Comparison of ENCODE assay signal across 8 mouse cellular contexts in genomic region chr12:31116005-31116466, GRCm38 (mm10). TPM values are rescaled to one million over a fixed set of nuclear protein-coding genes. Genes with fewer than 3 reads are reported as not detected.
DNase-seq lines count a peak whose midpoint lies in the region; ATAC-seq lines count a peak whose summit lies in the region.

No protein-coding gene starts in this region.

- no peaks in the 10 kb centered on the region for H3K9me3 ChIP-seq in hindbrain, embryonic 11.5 days (ENCODE audit: control insufficient read depth, low read length)
- no peaks in the 10 kb centered on the region for H3K9me3 ChIP-seq in hindbrain, embryonic 16.5 days (ENCODE audit: control insufficient read depth, low read length)
- 0 out of 2 replicates have a peak, but pooled peaks cover 2% of the 10 kb centered on the region for H3K9me3 ChIP-seq in midbrain, embryonic 16.5 days (replicated peaks; ENCODE audit: control insufficient read depth, low read length, poor library complexity, severe bottlenecking)

- H3K27ac ChIP-seq in hindbrain, embryonic 11.5 days (ENCODE audit: low read depth, low read length): no peak overlapping the region
- H3K27ac ChIP-seq in hindbrain, embryonic 16.5 days (ENCODE audit: low read depth, low read length): no peak overlapping the region
- no peak overlapping the region for H3K27ac ChIP-seq in midbrain, embryonic 16.5 days (ENCODE audit: low read length)

- 20% methylated on average over 8 of the region's 8 CpGs for WGBS in hindbrain, embryonic 11.5 days
- 16% methylated on average over 8 of the region's 8 CpGs for WGBS in hindbrain, embryonic 16.5 days
- 14% methylated on average over 8 of the region's 8 CpGs for WGBS in midbrain, embryonic 16.5 days

- no peaks in the 10 kb centered on the region for H3K36me3 ChIP-seq in hindbrain, embryonic 11.5 days (ENCODE audit: control insufficient read depth, insufficient read depth, low read length)
- H3K36me3 ChIP-seq in hindbrain, embryonic 16.5 days (ENCODE audit: control insufficient read depth, insufficient read depth, low read length): no peaks in the 10 kb centered on the region
- no peaks in the 10 kb centered on the region for H3K36me3 ChIP-seq in midbrain, embryonic 16.5 days (ENCODE audit: control insufficient read depth, insufficient read depth, low read length)

- no peaks in the 10 kb centered on the region for H3K27me3 ChIP-seq in hindbrain, embryonic 11.5 days (ENCODE audit: control insufficient read depth, insufficient read depth, low read length)
- H3K27me3 ChIP-seq in hindbrain, embryonic 16.5 days (replicated peaks; ENCODE audit: control insufficient read depth, insufficient read depth, low read length): no peaks in the 10 kb centered on the region
- H3K27me3 ChIP-seq in midbrain, embryonic 16.5 days (ENCODE audit: control insufficient read depth, insufficient read depth, low read depth, low read length): no peaks in the 10 kb centered on the region

- DNase-seq in hindbrain, embryonic 11.5 days (ENCODE audit: low spot score): peak; percentile 84
- peak; percentile 58 for DNase-seq in brain, adult 2 months (ENCODE audit: low read depth, low spot score)
- DNase-seq in hindlimb bud, embryonic 11.5 days (ENCODE audit: extremely low spot score, low read depth, low spot score): peak; percentile 30
- DNase-seq in left cerebral cortex, postnatal 14 days (ENCODE audit: low spot score in 2 of 2): peak; percentile 43 to 74
- peak; percentile 42 for DNase-seq in thymus, postnatal 0 days (ENCODE audit: low spot score)

- H3K9ac ChIP-seq in hindbrain, embryonic 11.5 days (ENCODE audit: low read depth, low read length): no peak overlapping the region
- no peak overlapping the region for H3K9ac ChIP-seq in hindbrain, embryonic 16.5 days (ENCODE audit: low read depth, low read length)
- H3K9ac ChIP-seq in midbrain, embryonic 16.5 days (ENCODE audit: low read depth, low read length): no peak overlapping the region

- intact Hi-C loops in left cerebral cortex, postnatal 14 days (cut with DNase I): loop anchor here (5.0 kb wide), 1 partner anchor 206 kb away; no protein-coding TSS in a partner anchor

- no peaks in the 10 kb centered on the region for H3K4me1 ChIP-seq in hindbrain, embryonic 11.5 days (replicated peaks; ENCODE audit: control insufficient read depth, insufficient read depth, low read length)
- H3K4me1 ChIP-seq in hindbrain, embryonic 16.5 days (ENCODE audit: control insufficient read depth, insufficient read depth, low read depth, low read length): no peaks in the 10 kb centered on the region
- H3K4me1 ChIP-seq in midbrain, embryonic 16.5 days (ENCODE audit: control insufficient read depth, insufficient read depth, low read length): no peaks in the 10 kb centered on the region

- ATAC-seq in hindbrain, embryonic 11.5 days (ENCODE audit: low FRiP score): no peak
- no peak for ATAC-seq in hindbrain, embryonic 16.5 days
- peak; percentile 76 for ATAC-seq in erythroid progenitor cell, adult 5-6 weeks (replicated peaks; ENCODE audit: low FRiP score, poor library complexity, severe bottlenecking)
- ATAC-seq in midbrain, embryonic 16.5 days: peak; percentile 32; the same call in 1 of the 2 replicates

- no peak overlapping the region for H3K4me2 ChIP-seq in hindbrain, embryonic 11.5 days (replicated peaks; ENCODE audit: low read depth, low read length)
- no peak overlapping the region for H3K4me2 ChIP-seq in hindbrain, embryonic 16.5 days (ENCODE audit: low read length)
- no peak overlapping the region for H3K4me2 ChIP-seq in midbrain, embryonic 16.5 days (ENCODE audit: low read length)

- no peak overlapping the region for H3K4me3 ChIP-seq in hindbrain, embryonic 11.5 days (ENCODE audit: low read depth, low read length)
- no peak overlapping the region for H3K4me3 ChIP-seq in hindbrain, embryonic 16.5 days (ENCODE audit: low read length)
- H3K4me3 ChIP-seq in midbrain, embryonic 16.5 days (ENCODE audit: low read depth, low read length): no peak overlapping the region

RNA-seq across cellular contexts. Expression of gene Fam110c, which starts 42.4 kb away (rescaled TPM):
- polyA plus RNA-seq in hindbrain, embryonic 11.5 days (2014; fragmentation: Nextera tagmentation; extraction: Ambion mirVana): 0.08 and 0.17 TPM in 2 replicates
- 0.05 and 0.06 TPM in 2 replicates for polyA plus RNA-seq in hindbrain, embryonic 16.5 days (2015; fragmentation: Nextera tagmentation; extraction: Ambion mirVana)
- 4.2 and 5.8 TPM in 2 replicates for total RNA-seq in erythroid progenitor cell, adult 5-6 weeks (2015; ENCODE audit: low replicate concordance)
- 3.5 and 7.6 TPM in 2 replicates for total RNA-seq in erythroid progenitor cell, adult 5-6 weeks (2017; ENCODE audit: low replicate concordance)
- not detected for total RNA-seq in left cerebral cortex, postnatal 14 days (2021)
- polyA plus RNA-seq in midbrain, embryonic 16.5 days (2015; fragmentation: Nextera tagmentation; extraction: Ambion mirVana): not detected in 2 replicates
- 0.19 and 0.26 TPM in 2 replicates for polyA plus RNA-seq in thymus, postnatal 0 days (2015; fragmentation: Nextera tagmentation; extraction: Ambion mirVana)

Comparison
In these comparisons a context has a peak if more than half of its experiments do, and no peak if none do; other contexts are left out.
1. ATAC-seq: peak in erythroid progenitor cell, adult 5-6 weeks (single experiment) and midbrain, embryonic 16.5 days (single experiment); none in hindbrain, embryonic 11.5 days (single experiment) and hindbrain, embryonic 16.5 days (single experiment).
2. DNase-seq: peak in every context shown above with its lines; median percentile 84 in hindbrain, embryonic 11.5 days; 58 in left cerebral cortex, postnatal 14 days; 58 in brain, adult 2 months; 42 in thymus, postnatal 0 days; 30 in hindlimb bud, embryonic 11.5 days.